Mouse (Mus musculus) embryo, embryonic 11 days (tissue): ENCODE results near the gene Vcp.

ENCODE experiments used
- DNase-seq: peaks from one replicate; pipeline ENCODE4 v3.0.0-alpha.2; 2015

Gene Vcp

DNA sequence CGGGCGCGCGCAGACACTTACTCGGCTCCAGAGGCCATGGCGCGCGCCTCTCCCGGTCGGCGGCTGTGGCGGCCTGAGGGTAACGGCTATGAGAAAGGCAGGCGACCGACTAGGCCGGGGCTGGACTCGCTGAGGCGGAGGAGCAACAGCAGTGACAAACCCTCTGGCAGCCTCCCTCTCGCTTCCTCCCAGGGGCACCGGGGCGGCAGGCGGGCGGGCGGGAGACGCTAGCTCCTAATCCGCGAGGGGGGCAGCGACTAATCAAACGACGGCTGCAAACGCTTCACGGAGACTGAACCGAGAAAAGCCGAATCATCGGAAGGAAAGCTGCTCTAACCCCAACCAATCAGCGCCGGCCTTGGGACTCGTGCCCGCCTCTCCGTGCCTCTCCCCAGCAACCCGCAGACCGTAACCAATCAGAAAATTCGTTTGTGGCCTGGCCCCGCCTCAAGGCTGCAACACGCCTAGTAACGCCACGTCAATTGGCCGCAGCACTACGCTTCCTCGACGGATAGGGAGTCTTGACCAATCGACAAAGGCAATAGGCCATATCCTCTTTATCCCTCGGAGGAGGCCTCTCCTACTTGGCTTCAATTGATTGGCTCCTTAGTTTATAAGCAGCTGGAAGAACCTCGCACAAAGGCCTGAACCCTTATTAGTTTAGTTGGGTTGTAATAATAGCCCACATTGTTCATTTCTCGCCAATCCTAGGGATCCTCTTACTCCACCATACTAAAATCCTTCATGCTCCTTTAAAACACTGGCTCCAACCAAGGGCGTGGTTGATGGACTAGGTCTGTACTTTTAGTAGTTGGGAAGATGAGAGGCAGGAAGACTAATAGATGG lies at the start of gene Vcp:
Gene Vcp (minus strand): TSS at position 367 of the 846 bp plus-strand sequence.
- DNase-seq, result peak; percentile 99

GRCm38 (mm10) chr4:43047231-43047630 lies 46.9 kb upstream of the Vcp start:
- DNase-seq, result peak; percentile 91

- DNase-seq, result no peak
Measured at GRCm38 (mm10) chr4:43046607-43047006, 46.3 kb upstream of the Vcp start.

GRCm38 (mm10) chr4:43045659-43046302 lies 45.5 kb upstream of the Vcp start, which contains the start of gene Fam214b:
Gene Fam214b (minus strand): TSS chr4:43046220.
- DNase-seq, result peak; percentile 98

GRCm38 (mm10) chr4:43045285-43045658 lies 45.0 kb upstream of the Vcp start:
- DNase-seq, result no peak

DNA sequence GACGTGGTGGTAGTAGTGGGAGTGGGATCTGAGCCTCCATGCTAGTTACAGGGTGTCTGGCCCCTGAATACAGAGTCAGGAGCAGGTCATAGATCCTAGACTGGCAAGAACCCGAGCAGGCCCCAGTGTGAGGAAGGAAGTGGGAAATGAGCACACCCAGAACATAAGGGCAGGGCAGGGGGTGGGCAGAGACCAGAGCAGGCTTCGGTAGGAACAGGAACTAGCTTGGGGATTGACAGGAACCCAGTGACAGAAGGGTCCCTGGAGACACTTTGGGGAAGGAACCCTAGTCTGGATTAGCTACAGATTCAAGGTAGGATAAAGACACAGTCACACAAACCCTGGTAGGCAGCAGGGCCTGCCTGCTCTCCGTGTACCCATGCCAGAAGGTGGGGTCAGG lies 44.4 kb upstream of the Vcp start:
- peak; percentile 24 for DNase-seq

GRCm38 (mm10) chr4:43043644-43044357 lies 43.5 kb upstream of the Vcp start:
- peak; percentile 90 for DNase-seq

DNA sequence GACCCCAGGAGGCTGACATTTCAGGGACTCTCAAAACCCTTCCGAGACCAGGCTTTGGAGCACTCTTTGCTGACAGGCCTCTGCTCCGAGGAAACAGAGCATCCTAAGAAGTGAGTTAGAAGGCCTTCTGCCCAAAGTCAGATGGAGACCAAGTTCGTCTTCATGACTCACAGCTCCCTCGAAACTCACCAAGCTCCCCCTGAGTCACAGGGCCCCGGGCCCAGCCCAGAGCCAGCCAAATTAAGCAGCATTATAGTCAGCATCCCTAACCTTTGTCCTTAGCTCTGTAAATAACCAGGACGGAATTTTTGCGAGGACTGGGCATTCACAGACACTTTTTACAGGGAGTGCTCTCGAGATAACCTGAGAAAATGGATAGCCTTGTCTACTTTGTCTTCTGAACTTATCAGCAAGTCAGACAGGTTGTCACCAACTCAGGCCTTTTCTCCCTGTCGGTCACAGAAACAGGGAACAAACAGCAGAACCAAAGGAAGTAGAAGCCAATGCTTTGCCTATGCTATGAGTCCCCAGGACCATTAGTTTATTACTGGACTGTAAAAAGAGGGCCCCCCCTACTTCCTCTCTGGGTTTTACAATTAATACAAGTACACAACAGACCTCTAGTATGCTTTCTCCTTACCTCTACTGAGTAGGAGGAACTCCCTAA lies 40.7 kb upstream of the Vcp start:
- no peak for DNase-seq

GRCm38 (mm10) chr4:43040114-43040572 lies 39.8 kb upstream of the Vcp start:
- DNase-seq, result peak; percentile 97

GRCm38 (mm10) chr4:43039609-43040008 lies 39.3 kb upstream of the Vcp start:
- no peak for DNase-seq

- DNase-seq, result no peak
Measured at GRCm38 (mm10) chr4:43038567-43039495, 38.5 kb upstream of the Vcp start.

GRCm38 (mm10) chr4:43037860-43038566 lies 37.7 kb upstream of the Vcp start:
- no peak for DNase-seq

DNA sequence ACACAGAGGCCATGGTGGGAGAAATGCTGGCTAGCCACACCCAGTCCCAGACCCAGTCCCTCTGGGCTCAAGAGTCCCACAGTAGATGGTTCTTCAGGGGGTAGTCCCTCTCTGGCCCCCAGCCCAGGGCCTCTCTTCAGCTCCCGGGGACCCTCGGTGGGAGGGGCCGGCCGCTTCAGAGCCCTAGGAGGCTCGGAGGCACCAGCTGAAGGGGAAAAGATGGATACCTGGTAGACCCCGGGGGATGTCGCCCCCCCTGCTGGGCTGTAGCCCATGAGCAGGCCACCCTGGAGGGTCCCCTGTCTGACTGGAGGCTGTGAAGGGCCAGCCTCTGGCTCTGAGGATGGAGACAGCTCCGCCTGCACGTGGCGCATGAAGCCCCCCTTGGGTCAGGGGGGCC lies 36.0 kb upstream of the Vcp start:
- no peak for DNase-seq

DNA sequence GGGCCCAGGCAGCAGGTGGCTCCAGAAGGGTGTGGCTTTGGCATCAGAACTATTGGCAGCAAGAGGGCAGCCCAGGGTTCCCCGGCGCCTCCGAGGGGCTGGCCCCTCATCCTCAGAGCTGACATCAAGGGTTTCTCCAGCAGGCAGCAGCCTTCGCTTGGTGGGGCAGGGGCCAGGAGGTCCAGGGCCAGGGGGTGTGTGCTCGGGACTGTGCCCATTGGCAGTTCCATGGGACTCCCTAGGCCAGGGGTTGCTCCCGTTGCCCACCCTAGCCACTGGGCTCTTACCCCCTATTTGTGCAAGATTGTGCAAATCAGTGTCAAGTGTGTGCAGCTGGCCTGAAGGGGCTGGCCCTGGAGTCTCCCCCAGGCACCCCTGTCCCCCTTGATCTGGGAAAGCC lies 35.5 kb upstream of the Vcp start:
- DNase-seq, result no peak

DNA sequence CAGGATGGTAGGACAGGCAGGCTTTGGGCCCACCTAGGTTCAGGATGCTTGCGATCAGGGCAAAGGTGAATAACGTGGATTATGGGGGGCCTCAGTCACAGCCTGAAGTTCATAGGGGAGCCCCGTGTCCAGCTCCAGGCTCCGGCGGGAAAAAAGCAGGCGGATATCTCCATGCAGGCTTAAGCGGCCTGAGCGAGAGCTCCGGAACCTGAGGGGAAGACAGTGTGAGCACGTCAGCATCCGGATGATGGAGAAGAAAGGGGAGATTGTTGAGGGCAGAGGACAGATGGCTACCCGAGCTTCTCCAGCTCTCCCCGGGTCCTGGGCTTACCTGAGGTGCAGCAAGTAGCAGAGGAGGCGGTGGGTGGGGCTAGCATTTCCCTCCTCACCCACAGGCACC lies 33.2 kb upstream of the Vcp start:
- no peak for DNase-seq

DNA sequence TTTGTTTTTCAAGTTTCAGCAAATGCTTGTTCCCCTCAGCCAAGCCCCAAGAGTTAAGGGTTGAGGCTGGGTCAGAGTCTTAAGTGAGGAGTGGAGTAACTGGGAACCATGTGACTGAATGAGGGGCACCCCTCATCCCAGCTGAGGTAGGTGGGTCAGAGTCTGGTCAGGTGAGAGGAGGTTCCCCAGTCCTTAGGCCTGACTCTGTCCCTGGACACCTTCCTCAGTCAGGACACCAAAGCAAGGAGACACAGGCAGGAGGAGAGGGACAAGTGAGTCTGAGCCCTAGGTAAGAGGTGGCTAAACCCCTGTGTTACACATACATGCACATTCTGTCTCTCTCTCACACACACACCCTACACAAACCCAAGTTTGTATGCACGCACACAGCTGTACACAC lies 32.2 kb upstream of the Vcp start:
- no peak for DNase-seq

- peak; percentile 97 for DNase-seq
Measured at GRCm38 (mm10) chr4:43031237-43031995, 31.1 kb upstream of the Vcp start, which contains the start of gene Stoml2. Gene Stoml2 (minus strand): TSS chr4:43031710.

- DNase-seq, result peak; percentile 36
Measured at GRCm38 (mm10) chr4:43030780-43031230, 30.5 kb upstream of the Vcp start.

DNA sequence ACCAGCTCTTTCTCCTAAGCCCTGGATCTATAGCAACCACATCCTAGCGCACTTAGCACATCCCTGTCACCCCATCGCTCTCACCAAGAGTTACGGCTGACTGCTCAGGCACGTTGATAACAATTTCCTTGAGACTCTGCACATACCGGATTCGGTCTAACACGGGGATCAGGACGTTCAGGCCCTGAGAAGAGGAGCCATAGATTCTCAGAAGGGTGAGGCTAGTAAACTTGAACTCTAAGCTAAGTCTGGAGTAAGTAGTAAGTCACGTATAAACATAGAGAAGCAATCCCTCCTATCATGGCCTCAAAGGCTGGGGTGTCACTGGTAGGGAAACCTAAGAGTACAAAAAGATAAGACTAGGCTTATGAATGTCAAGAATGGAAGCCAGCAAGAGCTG lies 30.0 kb upstream of the Vcp start:
- DNase-seq, result no peak

GRCm38 (mm10) chr4:43029749-43030148 lies 29.4 kb upstream of the Vcp start:
- DNase-seq, result no peak
